Mouse (Mus musculus) liver, postnatal 0 days (tissue): ENCODE measurements at regions not wholly inside any gene's neighbourhood (a gene's known extent, or its start where the extent isn't known, plus 50 kb on each side); places are given as distances from the start of the nearest gene placed in this dataset.

Source experiments
- CTCF ChIP-seq: sonication (generic); IDR thresholded peaks from 2 replicates; pipeline ENCODE4 v1.5.1; 2016; ENCODE audit warnings: antibody characterized with exemption, low read depth
- EP300 ChIP-seq: IDR thresholded peaks from 2 replicates; pipeline ENCODE4 v1.6.1; 2016; ENCODE audit warnings: antibody characterized with exemption, low read depth, mild to moderate bottlenecking

GRCm38 (mm10) chr13:57246238-57246963 lies 350.6 kb upstream of the Trpc7 start:
- TF ChIP-seq CTCF (no peak), EP300 (no peak)
